In the genomic region with DNA sequence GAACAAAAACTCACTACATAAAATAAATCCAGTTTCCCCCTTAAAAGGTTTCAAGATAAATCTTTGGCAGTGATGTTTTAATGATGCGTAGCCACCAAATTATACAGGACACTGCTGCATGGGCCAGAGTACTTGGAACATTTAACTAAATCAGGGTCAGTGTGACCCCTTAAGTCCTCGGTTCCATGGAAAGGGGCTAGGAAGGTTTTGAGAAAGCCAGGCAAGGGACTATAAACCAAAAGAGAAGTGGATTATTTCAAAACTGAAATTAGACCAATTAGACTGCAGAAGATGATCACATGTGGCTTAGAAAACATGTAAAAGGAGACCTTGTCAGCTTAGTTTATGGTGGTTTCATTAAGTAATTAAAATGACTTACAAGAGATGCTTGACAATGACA, we compare ENCODE assay signal across 32 mouse cellular contexts.
"Had no signal": no experiment of that assay in that cellular context is flagged by ENCODE, and none has a peak within 500 bp of the region (broad histone marks: within the 10 kb centered on the region; RNA-seq: fewer than 3 reads in every experiment).

No protein-coding gene starts in this region.

- H3K27ac ChIP-seq: limb, embryonic 10.5 days; limb, embryonic 12.5 days; limb, embryonic 13.5 days; limb, embryonic 15.5 days; liver, embryonic 12.5 days; liver, embryonic 13.5 days; liver, embryonic 14.5 days; liver, embryonic 15.5 days; lung, embryonic 15.5 days; macrophage; midbrain, embryonic 10.5 days; midbrain, embryonic 12.5 days; midbrain, embryonic 13.5 days; midbrain, embryonic 15.5 days; neural tube, embryonic 12.5 days had no signal

- ATAC-seq: liver, embryonic 12.5 days; liver, postnatal 0 days; lung, postnatal 0 days; midbrain, embryonic 13.5 days; midbrain, embryonic 15.5 days; midbrain, embryonic 16.5 days had no signal

- H3K9ac ChIP-seq: limb, embryonic 12.5 days; limb, embryonic 13.5 days; limb, embryonic 15.5 days; liver, embryonic 12.5 days; liver, embryonic 13.5 days; liver, embryonic 14.5 days; liver, embryonic 15.5 days; liver, postnatal 0 days; lung, embryonic 14.5 days; lung, embryonic 15.5 days; midbrain, embryonic 12.5 days; midbrain, embryonic 13.5 days; midbrain, embryonic 15.5 days; neural tube, embryonic 12.5 days had no signal

- H3K4me2 ChIP-seq: limb, embryonic 12.5 days; limb, embryonic 13.5 days; limb, embryonic 15.5 days; liver, embryonic 11.5 days; liver, embryonic 12.5 days; liver, embryonic 13.5 days; liver, embryonic 15.5 days; lung, embryonic 14.5 days; lung, embryonic 15.5 days; midbrain, embryonic 11.5 days; midbrain, embryonic 12.5 days; midbrain, embryonic 13.5 days; midbrain, embryonic 15.5 days; neural tube, embryonic 12.5 days had no signal

- H3K36me3 ChIP-seq: limb, embryonic 10.5 days; limb, embryonic 12.5 days; limb, embryonic 13.5 days; limb, embryonic 15.5 days; liver, embryonic 12.5 days; liver, embryonic 13.5 days; liver, embryonic 15.5 days; lung, embryonic 15.5 days; midbrain, embryonic 10.5 days; midbrain, embryonic 12.5 days; midbrain, embryonic 13.5 days; midbrain, embryonic 15.5 days; neural tube, embryonic 12.5 days had no signal

- DNase-seq: left cerebral cortex, postnatal 4 days; liver; liver, embryonic 13.5 days; liver, postnatal 0 days; lung, adult 18-20 months; lung, adult 2 months; lung, embryonic 14.5 days; lung, postnatal 10 days; lung, postnatal 14 days; lung, postnatal 36 days; lung, postnatal 4 days; midbrain, embryonic 14.5 days had no signal

- H3K4me1 ChIP-seq: limb, embryonic 10.5 days; limb, embryonic 12.5 days; limb, embryonic 13.5 days; limb, embryonic 15.5 days; liver, embryonic 12.5 days; liver, embryonic 13.5 days; liver, embryonic 15.5 days; lung, embryonic 15.5 days; megakaryocyte, embryonic 14.5 days; midbrain, embryonic 10.5 days; midbrain, embryonic 12.5 days; midbrain, embryonic 13.5 days; midbrain, embryonic 15.5 days; neural tube, embryonic 12.5 days had no signal

- H3K4me3 ChIP-seq: limb, embryonic 10.5 days; limb, embryonic 12.5 days; limb, embryonic 13.5 days; limb, embryonic 15.5 days; liver, embryonic 12.5 days; liver, embryonic 13.5 days; liver, embryonic 15.5 days; lung, embryonic 15.5 days; megakaryocyte, embryonic 14.5 days; midbrain, embryonic 10.5 days; midbrain, embryonic 12.5 days; midbrain, embryonic 13.5 days; midbrain, embryonic 15.5 days; myocyte; neural tube, embryonic 12.5 days had no signal

- H3K9me3 ChIP-seq: limb, embryonic 10.5 days; limb, embryonic 12.5 days; limb, embryonic 13.5 days; limb, embryonic 15.5 days; liver, embryonic 12.5 days; liver, embryonic 13.5 days; liver, embryonic 15.5 days; lung, embryonic 15.5 days; midbrain, embryonic 10.5 days; midbrain, embryonic 12.5 days; midbrain, embryonic 13.5 days; midbrain, embryonic 15.5 days; neural tube, embryonic 12.5 days had no signal

- H3K27me3 ChIP-seq: limb, embryonic 12.5 days; limb, embryonic 13.5 days; limb, embryonic 15.5 days; liver, embryonic 12.5 days; liver, embryonic 13.5 days; liver, embryonic 15.5 days; lung, embryonic 15.5 days; megakaryocyte, embryonic 14.5 days; midbrain, embryonic 12.5 days; midbrain, embryonic 13.5 days; midbrain, embryonic 15.5 days; neural tube, embryonic 12.5 days had no signal
